Mouse (Mus musculus) regulatory T cell (primary cell): ENCODE measurements at regions not wholly inside any gene's neighbourhood (a gene's known extent, or its start where the extent isn't known, plus 50 kb on each side); places are given as distances from the start of the nearest gene placed in this dataset.

ENCODE experiments used
- in situ Hi-C: fragments of 300-600 bp; cut with MboI, MseI; formaldehyde crosslinking; loops from one replicate; pipeline ENCODE4 v1.15.1; 2025; ENCODE audit warnings: high pct_unique_total_duplicates

- in situ Hi-C loops, result no loop called here
Measured at GRCm38 (mm10) chr1:181262496-181262895, 50.7 kb upstream of the Wdr26 start.

- in situ Hi-C loops, result no loop called here
Measured at GRCm38 (mm10) chr1:181263216-181263615, 51.4 kb upstream of the Wdr26 start.

- in situ Hi-C loops, result loop anchor here (10.0 kb wide), 1 partner anchor 344 kb away; no protein-coding TSS in a partner anchor
Measured at GRCm38 (mm10) chr1:181270469-181270868, 58.7 kb upstream of the Wdr26 start.

GRCm38 (mm10) chr1:181271164-181271563, 59.4 kb upstream of the Wdr26 start:
- in situ Hi-C loops, result loop anchor here (10.0 kb wide), 1 partner anchor 344 kb away; no protein-coding TSS in a partner anchor

- in situ Hi-C loops, result loop anchor here (10.0 kb wide), 1 partner anchor 343 kb away; no protein-coding TSS in a partner anchor
Measured at GRCm38 (mm10) chr1:181271821-181272220, 60.0 kb upstream of the Wdr26 start.

- in situ Hi-C loops, result loop anchor here (10.0 kb wide), 1 partner anchor 342 kb away; no protein-coding TSS in a partner anchor
Measured at GRCm38 (mm10) chr1:181272622-181273296, 61.0 kb upstream of the Wdr26 start.

GRCm38 (mm10) chr1:181273540-181274204, 61.9 kb upstream of the Wdr26 start:
- in situ Hi-C loops, result loop anchor here (10.0 kb wide), 1 partner anchor 341 kb away; no protein-coding TSS in a partner anchor

GRCm38 (mm10) chr1:181280826-181281225, 69.0 kb upstream of the Wdr26 start:
- in situ Hi-C loops, result loop anchor here (5.0 kb wide), 1 partner anchor 266 kb away; no protein-coding TSS in a partner anchor

- in situ Hi-C loops, result loop anchor here (5.0 kb wide), 1 partner anchor 264 kb away; no protein-coding TSS in a partner anchor
Measured at GRCm38 (mm10) chr1:181282986-181283385, 69.4 kb upstream of the Cnih3 start.

GRCm38 (mm10) chr1:181283539-181283938, 68.9 kb upstream of the Cnih3 start:
- in situ Hi-C loops, result loop anchor here (5.0 kb wide), 1 partner anchor 264 kb away; no protein-coding TSS in a partner anchor

- in situ Hi-C loops, result loop anchor here (5.0 kb wide), 1 partner anchor 263 kb away; no protein-coding TSS in a partner anchor
Measured at GRCm38 (mm10) chr1:181284301-181285197, 67.9 kb upstream of the Cnih3 start.

GRCm38 (mm10) chr1:181285600-181285999, 66.8 kb upstream of the Cnih3 start:
- in situ Hi-C loops, result no loop called here

- in situ Hi-C loops, result no loop called here
Measured at GRCm38 (mm10) chr1:181286146-181286545, 66.3 kb upstream of the Cnih3 start.

GRCm38 (mm10) chr1:181287166-181287565, 65.3 kb upstream of the Cnih3 start:
- in situ Hi-C loops, result no loop called here

GRCm38 (mm10) chr1:181289385-181290035, 62.9 kb upstream of the Cnih3 start:
- in situ Hi-C loops, result no loop called here

GRCm38 (mm10) chr1:181291202-181291601, 61.2 kb upstream of the Cnih3 start:
- in situ Hi-C loops, result no loop called here

- in situ Hi-C loops, result no loop called here
Measured at GRCm38 (mm10) chr1:181291966-181292365, 60.5 kb upstream of the Cnih3 start.

- in situ Hi-C loops, result no loop called here
Measured at GRCm38 (mm10) chr1:181293079-181293865, 59.2 kb upstream of the Cnih3 start.

- in situ Hi-C loops, result no loop called here
Measured at GRCm38 (mm10) chr1:181295651-181296050, 56.8 kb upstream of the Cnih3 start.

- in situ Hi-C loops, result no loop called here
Measured at GRCm38 (mm10) chr1:181298063-181298462, 54.4 kb upstream of the Cnih3 start.
